Mouse (Mus musculus): Measurements from ENCODE around the gene Gchfr. TPM values are rescaled to one million over a fixed set of nuclear protein-coding genes. Genes with fewer than 3 reads are reported as not detected.

Gchfr gene
- total and polyA plus RNA-seq, 3 experiments = 8.0 to 28.8 (median 10.2) TPM

DNA sequence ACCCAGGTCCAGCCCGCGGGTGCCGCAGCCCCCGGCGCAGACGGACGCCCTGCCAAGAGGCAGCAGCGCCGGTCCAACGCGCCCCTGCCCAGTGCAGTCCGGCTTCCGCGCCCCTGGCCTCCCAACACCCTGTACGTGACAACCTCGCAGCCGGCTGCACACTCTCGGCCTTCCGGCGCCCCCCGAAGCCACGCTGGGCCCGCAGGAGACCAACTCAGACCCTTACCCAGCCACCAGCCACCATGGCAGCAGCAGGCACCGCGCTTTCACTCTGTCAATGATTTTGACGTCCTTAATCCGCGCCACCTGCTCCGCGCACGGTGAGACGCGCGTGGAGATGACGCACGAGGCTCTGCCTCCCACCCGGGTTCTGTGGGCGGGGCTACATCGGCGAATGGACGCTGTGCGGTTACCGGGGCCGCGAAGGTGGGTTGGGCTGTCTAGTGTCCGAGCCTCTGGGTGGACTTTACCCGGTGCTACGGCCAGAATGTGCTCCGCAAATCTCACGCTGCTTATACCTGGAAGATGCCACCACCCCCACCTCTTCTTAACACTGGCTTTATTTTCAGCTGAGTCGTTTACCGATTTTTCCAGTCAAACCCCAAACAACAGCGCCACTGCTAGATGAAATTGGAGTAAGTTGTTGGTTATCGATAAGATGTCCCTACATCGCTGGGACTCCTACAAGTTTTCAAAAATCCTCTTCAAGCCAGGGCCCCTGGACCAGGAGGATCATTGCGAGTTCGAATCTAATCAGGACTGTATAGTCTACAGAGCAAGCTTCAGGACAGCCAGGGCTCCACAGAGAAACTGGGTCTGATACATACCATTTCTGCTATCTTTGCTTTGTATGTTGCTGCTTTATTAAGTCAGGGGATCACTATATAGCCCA is 10.6 kb upstream of the Gchfr start, which contains the start of gene Rmdn3:
Gene Rmdn3, minus strand, starts transcription at position 354 of the 892 bp plus-strand sequence.
- DNase-seq = peak; percentile 93 to 94
- Histone ChIP-seq H3K79me2 (replicated peaks; ENCODE audit: control insufficient read depth, insufficient read depth, low read length) (no peaks in the 10 kb centered on the region), H3K4me1 (ENCODE audit: control insufficient read depth, insufficient read depth, low read length) (peaks cover 6% of the 10 kb centered on the region), H3K9ac (ENCODE audit: low read depth, low read length) (peak within 1 kb of the TSS; percentile 75), H3K27ac (peak within 1 kb of the TSS; percentile 76), H3K27me3 (ENCODE audit: control insufficient read depth, insufficient read depth, low read length) (no peaks in the 10 kb centered on the region), H3K36me3 (ENCODE audit: control insufficient read depth, insufficient read depth, low read length) (peaks cover 3% of the 10 kb centered on the region; the same call in 1 of the 2 replicates), H3K4me3 (peak within 1 kb of the TSS; percentile 100)
- peak; percentile 68; the same call in 1 of the 2 replicates for TF ChIP-seq POLR2A (IDR thresholded peaks at IDR 0.05; ENCODE audit: insufficient read depth, low read depth, low read length)
- peak; percentile 36; the same call in 1 of the 2 replicates for TF ChIP-seq EP300 (IDR thresholded peaks at IDR 0.05; ENCODE audit: insufficient read depth, low read depth, low read length)
- TF ChIP-seq CTCF (IDR thresholded peaks at IDR 0.05) = no peak
- 1% methylated on average over 57 of the region's 57 CpGs for WGBS
- intact Hi-C loops (cut with DNase I) = no loop called here

DNA sequence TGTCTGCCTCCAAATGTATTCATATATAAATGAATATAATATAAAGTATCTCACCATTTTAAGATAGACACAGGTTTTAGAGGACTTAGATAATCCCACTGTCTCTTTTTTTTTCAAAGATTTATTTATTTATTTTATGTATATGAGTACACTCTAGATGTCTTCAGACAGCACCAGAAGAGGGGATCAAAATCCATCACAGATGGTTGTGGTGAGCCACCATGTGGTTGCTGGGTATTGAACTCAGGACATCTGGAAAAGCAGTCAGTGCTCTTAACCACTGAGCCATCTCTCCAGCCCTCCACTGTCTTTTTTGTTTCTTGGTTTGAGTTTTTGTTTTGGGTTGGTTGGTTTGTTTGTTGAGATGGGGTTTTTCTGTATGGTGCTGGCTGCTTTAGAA is 9.7 kb upstream of the Gchfr start:
- peaks cover 6% of the 10 kb centered on the region for H3K4me1 ChIP-seq (ENCODE audit: control insufficient read depth, insufficient read depth, low read length)
- H3K27ac ChIP-seq = no peak overlapping the region
- peaks cover 3% of the 10 kb centered on the region; the same call in 1 of the 2 replicates for H3K36me3 ChIP-seq (ENCODE audit: control insufficient read depth, insufficient read depth, low read length)
- DNase-seq = no peak
- H3K79me2 ChIP-seq (replicated peaks; ENCODE audit: control insufficient read depth, insufficient read depth, low read length) = no peaks in the 10 kb centered on the region
- no peak overlapping the region for H3K4me3 ChIP-seq
- no peak for TF ChIP-seq CTCF (IDR thresholded peaks at IDR 0.05)
- TF ChIP-seq POLR2A (IDR thresholded peaks at IDR 0.05; ENCODE audit: insufficient read depth, low read depth, low read length) = no peak
- TF ChIP-seq EP300 (IDR thresholded peaks at IDR 0.05; ENCODE audit: insufficient read depth, low read depth, low read length) = no peak
- intact Hi-C loops (cut with DNase I) = no loop called here
- H3K27me3 ChIP-seq (ENCODE audit: control insufficient read depth, insufficient read depth, low read length) = no peaks in the 10 kb centered on the region
- H3K9ac ChIP-seq (ENCODE audit: low read depth, low read length) = no peak overlapping the region

DNA sequence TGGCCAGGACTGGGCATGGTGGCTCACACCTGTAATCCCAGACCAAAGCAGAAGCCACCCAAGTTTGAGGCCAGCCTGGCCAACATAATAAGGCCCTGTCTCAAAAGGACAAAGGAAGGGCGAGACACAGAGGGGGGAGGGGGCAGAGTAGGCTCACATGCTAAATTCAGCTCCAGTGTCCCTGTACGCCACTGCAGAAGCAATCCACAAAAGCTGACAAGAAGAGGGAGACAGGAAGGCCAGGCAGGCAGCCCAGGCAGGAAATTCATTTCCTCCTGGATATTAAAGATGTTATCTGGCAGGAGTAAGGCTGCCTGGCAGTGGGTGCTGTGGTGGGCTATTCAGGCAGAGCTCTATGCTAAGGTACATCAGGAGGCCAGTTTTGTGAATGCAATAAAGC is 6.3 kb upstream of the Gchfr start:
- Histone ChIP-seq H3K27me3 (ENCODE audit: control insufficient read depth, insufficient read depth, low read length) (no peaks in the 10 kb centered on the region), H3K4me1 (ENCODE audit: control insufficient read depth, insufficient read depth, low read length) (no peaks in the 10 kb centered on the region; the same call in 1 of the 2 replicates), H3K4me3 (no peak overlapping the region), H3K27ac (peak overlapping the region; percentile 57), H3K36me3 (ENCODE audit: control insufficient read depth, insufficient read depth, low read length) (no peaks in the 10 kb centered on the region), H3K9ac (ENCODE audit: low read depth, low read length) (no peak overlapping the region), H3K79me2 (replicated peaks; ENCODE audit: control insufficient read depth, insufficient read depth, low read length) (no peaks in the 10 kb centered on the region)
- 10% methylated on average over 2 of the region's 2 CpGs for WGBS
- intact Hi-C loops (cut with DNase I) = no loop called here
- peak in 1 of 2 experiments; percentile 34 for DNase-seq
- TF ChIP-seq EP300 (IDR thresholded peaks at IDR 0.05; ENCODE audit: insufficient read depth, low read depth, low read length) = no peak
- TF ChIP-seq POLR2A (IDR thresholded peaks at IDR 0.05; ENCODE audit: insufficient read depth, low read depth, low read length) = no peak
- no peak for TF ChIP-seq CTCF (IDR thresholded peaks at IDR 0.05)

- no peaks in the 10 kb centered on the region for H3K27me3 ChIP-seq (ENCODE audit: control insufficient read depth, insufficient read depth, low read length)
- no peaks in the 10 kb centered on the region for H3K79me2 ChIP-seq (replicated peaks; ENCODE audit: control insufficient read depth, insufficient read depth, low read length)
- no peak overlapping the region for H3K4me3 ChIP-seq
- H3K36me3 ChIP-seq (ENCODE audit: control insufficient read depth, insufficient read depth, low read length) = no peaks in the 10 kb centered on the region
- H3K4me1 ChIP-seq (ENCODE audit: control insufficient read depth, insufficient read depth, low read length) = peaks cover 5% of the 10 kb centered on the region
- no peak overlapping the region for H3K27ac ChIP-seq
- no peak for DNase-seq
- TF ChIP-seq EP300 (IDR thresholded peaks at IDR 0.05; ENCODE audit: insufficient read depth, low read depth, low read length) (no peak), POLR2A (IDR thresholded peaks at IDR 0.05; ENCODE audit: insufficient read depth, low read depth, low read length) (no peak), CTCF (IDR thresholded peaks at IDR 0.05) (no peak)
- 60% methylated on average over 3 of the region's 3 CpGs for WGBS
- intact Hi-C loops (cut with DNase I) = no loop called here
- no peak overlapping the region for H3K9ac ChIP-seq (ENCODE audit: low read depth, low read length)
Measured at GRCm38 (mm10) chr2:119163135-119163534, 4.4 kb upstream of the Gchfr start.

- intact Hi-C loops (cut with DNase I) = no loop called here
Measured at GRCm38 (mm10) chr2:119163999-119164398, 3.6 kb upstream of the Gchfr start.

GRCm38 (mm10) chr2:119165401-119165800 is 2.2 kb upstream of the Gchfr start:
- H3K36me3 ChIP-seq (ENCODE audit: control insufficient read depth, insufficient read depth, low read length) = no peaks in the 10 kb centered on the region
- peaks cover 5% of the 10 kb centered on the region for H3K4me1 ChIP-seq (ENCODE audit: control insufficient read depth, insufficient read depth, low read length)
- no peaks in the 10 kb centered on the region for H3K79me2 ChIP-seq (replicated peaks; ENCODE audit: control insufficient read depth, insufficient read depth, low read length)
- no peak overlapping the region for H3K4me3 ChIP-seq
- no peak overlapping the region for H3K9ac ChIP-seq (ENCODE audit: low read depth, low read length)
- TF ChIP-seq EP300 (IDR thresholded peaks at IDR 0.05; ENCODE audit: insufficient read depth, low read depth, low read length) (no peak), POLR2A (IDR thresholded peaks at IDR 0.05; ENCODE audit: insufficient read depth, low read depth, low read length) (no peak), CTCF (IDR thresholded peaks at IDR 0.05) (no peak)
- intact Hi-C loops (cut with DNase I) = no loop called here
- H3K27me3 ChIP-seq (ENCODE audit: control insufficient read depth, insufficient read depth, low read length) = no peaks in the 10 kb centered on the region
- DNase-seq = no peak
- no peak overlapping the region for H3K27ac ChIP-seq

More at GRCm38 (mm10) chr2:119163999-119164398, 3.6 kb upstream of the Gchfr start:
- Histone ChIP-seq H3K79me2 (replicated peaks; ENCODE audit: control insufficient read depth, insufficient read depth, low read length) (no peaks in the 10 kb centered on the region), H3K36me3 (ENCODE audit: control insufficient read depth, insufficient read depth, low read length) (no peaks in the 10 kb centered on the region), H3K4me3 (no peak overlapping the region), H3K9ac (ENCODE audit: low read depth, low read length) (no peak overlapping the region), H3K27ac (no peak overlapping the region), H3K27me3 (ENCODE audit: control insufficient read depth, insufficient read depth, low read length) (no peaks in the 10 kb centered on the region), H3K4me1 (ENCODE audit: control insufficient read depth, insufficient read depth, low read length) (peaks cover 5% of the 10 kb centered on the region)
- WGBS = 82% methylated on average over 4 of the region's 4 CpGs
- TF ChIP-seq POLR2A (IDR thresholded peaks at IDR 0.05; ENCODE audit: insufficient read depth, low read depth, low read length) (no peak), EP300 (IDR thresholded peaks at IDR 0.05; ENCODE audit: insufficient read depth, low read depth, low read length) (no peak), CTCF (IDR thresholded peaks at IDR 0.05) (no peak)
- no peak for DNase-seq
